Mouse (Mus musculus) intestine, embryonic 14.5 days (tissue): ENCODE results near the gene Gm4924. TPM values are rescaled to one million over a fixed set of nuclear protein-coding genes. Genes with fewer than 3 reads are reported as not detected.
A peak's percentile ranks its signal among the peaks of the same experiment; 100 is the strongest.

ENCODE experiments used
- ATAC-seq: fragments of 200-750 bp; cut with Nextera tagmentation; replicated peaks from 2 replicates; pipeline ENCODE4 v1.8.0; 2017; ENCODE audit warnings: low read depth, moderate number of reproducible peaks, moderate TSS enrichment, moderate library complexity; ENCODE audit not compliant: low FRiP score, low TSS enrichment
- DNase-seq: peaks from one replicate; pipeline ENCODE4 v3.0.0-alpha.2; 2018; ENCODE audit warnings: low spot score
- H3K27ac ChIP-seq: fragments of 300-500 bp; sonication (generic); 2 replicates; pipeline ENCODE4 v1.5.1; 2014; ENCODE audit warnings: low read depth, mild to moderate bottlenecking, control low read depth
- H3K27me3 ChIP-seq: fragments of 300-500 bp; sonication (generic); replicated peaks from 2 replicates; pipeline ENCODE4 v1.6.1; 2014; ENCODE audit warnings: low read length, control low read depth; ENCODE audit not compliant: control insufficient read depth, insufficient read depth
- H3K36me3 ChIP-seq: fragments of 300-500 bp; sonication (generic); 2 replicates; pipeline ENCODE4 v1.6.1; 2014; ENCODE audit warnings: low read length, control low read depth; ENCODE audit not compliant: control insufficient read depth, insufficient read depth
- H3K4me1 ChIP-seq: fragments of 300-500 bp; sonication (generic); replicated peaks from 2 replicates; pipeline ENCODE4 v1.6.1; 2014; ENCODE audit warnings: low read length, control low read depth, mixed read lengths; ENCODE audit not compliant: control insufficient read depth, insufficient read depth
- H3K4me2 ChIP-seq: fragments of 300-500 bp; sonication (generic); 2 replicates; pipeline ENCODE4 v1.6.1; 2014; ENCODE audit warnings: low read length
- H3K4me3 ChIP-seq: fragments of 300-500 bp; sonication (generic); 2 replicates; pipeline ENCODE4 v1.5.1; 2014; ENCODE audit warnings: low read depth, low read length, control low read depth, mixed read lengths
- H3K9ac ChIP-seq: fragments of 300-500 bp; sonication (generic); 2 replicates; pipeline ENCODE4 v1.6.1; 2014; ENCODE audit warnings: mild to moderate bottlenecking, low read length
- H3K9me3 ChIP-seq: fragments of 300-500 bp; sonication (generic); 2 replicates; pipeline ENCODE4 v1.6.1; 2016; ENCODE audit warnings: low read length, control low read depth; ENCODE audit not compliant: control insufficient read depth
- WGBS: fragments of 180-500 bp; shearing (Covaris S2); extraction: QIAGEN DNeasy Blood & Tissue Kit; methylation state at CpG from one replicate; pipeline ENCODE4 v1.1.7; 2014; 5-methylcytosine and 5-hydroxymethylcytosine counted together
- polyA plus RNA-seq: library from polyadenylated mRNA; unstranded; fragments of >200 nt; fragmentation: Nextera tagmentation; extraction: Ambion mirVana; gene quantifications from 2 replicates; pipeline ENCODE4 v1.2.1, GENCODE M21; 2014

Gm4924 gene
- 8.2 and 10.8 TPM in 2 replicates for polyA plus RNA-seq

DNA sequence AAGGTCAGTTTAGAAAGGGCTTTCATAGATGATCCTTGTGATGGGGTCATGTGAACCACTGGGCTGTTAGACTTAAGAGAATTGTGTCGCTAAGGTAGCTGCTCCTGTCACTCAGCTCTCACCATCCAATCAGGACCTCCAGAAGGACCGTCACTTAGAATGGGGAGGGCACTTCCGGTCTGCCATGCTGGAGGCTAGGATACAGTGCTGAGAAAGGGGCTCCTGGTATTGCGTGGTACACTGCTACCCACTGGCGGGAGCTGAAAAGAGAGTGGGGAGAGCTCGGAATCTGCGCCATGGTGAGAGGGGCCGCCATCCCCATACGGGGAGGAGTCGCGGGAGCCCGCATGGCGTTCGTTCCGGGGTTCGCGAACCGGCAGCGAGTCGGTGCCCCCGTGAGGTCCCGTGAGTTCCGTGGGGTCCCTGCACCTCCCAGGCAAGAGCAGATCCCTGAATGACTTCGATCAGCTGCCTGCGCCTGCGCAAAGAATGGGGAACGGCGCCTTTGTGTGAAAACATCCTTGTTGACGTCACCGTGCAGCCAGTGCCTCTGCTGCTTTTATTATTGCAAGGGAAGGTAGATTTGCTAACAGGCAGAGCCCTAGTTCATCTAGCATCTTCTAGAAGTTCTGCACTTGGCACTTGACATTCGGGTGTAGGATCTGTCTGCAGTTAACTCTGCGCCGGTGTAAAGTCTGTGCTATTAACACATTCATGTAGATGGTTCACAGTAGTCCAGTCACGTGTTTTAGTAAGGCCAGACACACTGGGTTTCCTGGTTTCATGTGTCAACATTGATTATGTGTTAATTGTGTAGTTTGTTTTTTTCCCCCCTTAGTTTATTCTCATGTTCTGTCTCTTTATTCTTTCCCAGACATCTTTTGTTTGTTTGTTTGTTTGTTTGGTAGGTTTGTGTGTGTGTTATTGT is at the start of gene Gm4924:
Gm4924 (plus strand) TSS at position 173 of the 928 bp plus-strand sequence.
- peak; percentile 89 for DNase-seq
- Histone ChIP-seq H3K27ac (peak within 1 kb of the TSS; percentile 92), H3K4me3 (peak within 1 kb of the TSS; percentile 71), H3K4me1 (0 out of 2 replicates have a peak, but pooled peaks cover 2% of the 10 kb centered on the region), H3K27me3 (no peaks in the 10 kb centered on the region), H3K36me3 (no peaks in the 10 kb centered on the region), H3K4me2 (peak within 1 kb of the TSS; percentile 53), H3K9me3 (0 out of 2 replicates have a peak, but pooled peaks cover 8% of the 10 kb centered on the region), H3K9ac (peak within 1 kb of the TSS; percentile 77)
- WGBS: 4% methylated on average over 34 of the region's 34 CpGs
- peak; percentile 99 for ATAC-seq

DNA sequence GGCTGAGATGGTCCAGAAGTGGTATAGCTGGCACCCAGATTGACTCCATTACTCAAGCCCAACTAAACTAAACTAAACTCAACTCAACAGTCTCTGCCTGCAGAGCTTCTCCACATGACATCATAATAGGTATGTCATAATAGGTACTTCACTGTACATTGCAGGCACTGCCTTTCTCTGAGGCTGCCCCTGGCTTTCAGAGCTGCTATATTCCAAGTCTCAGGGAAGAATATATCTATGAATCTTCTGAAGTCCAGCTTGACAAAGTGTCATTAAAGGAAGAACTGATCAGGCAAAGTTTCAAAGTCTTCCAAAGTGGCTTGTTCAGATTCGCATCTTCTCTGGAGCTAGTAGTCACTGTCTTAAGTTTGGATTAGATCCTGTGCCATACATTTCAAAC is 37.6 kb upstream of the Gm4924 start, which contains the start of gene 4932415D10Rik:
4932415D10Rik (minus strand) TSS at position 101 of the 400 bp plus-strand sequence.
- no peaks in the 10 kb centered on the region for H3K4me1 ChIP-seq
- no peaks in the 10 kb centered on the region for H3K27me3 ChIP-seq
- no peaks in the 10 kb centered on the region for H3K9me3 ChIP-seq
- H3K4me3 ChIP-seq: no peak within 1 kb of the TSS
- H3K36me3 ChIP-seq: no peaks in the 10 kb centered on the region
- ATAC-seq (no peak), DNase-seq (no peak)
- no peak within 1 kb of the TSS for H3K27ac ChIP-seq
- no peak within 1 kb of the TSS for H3K4me2 ChIP-seq
- WGBS: 85% methylated on average over 1 of the region's 1 CpGs
- H3K9ac ChIP-seq: no peak within 1 kb of the TSS

DNA sequence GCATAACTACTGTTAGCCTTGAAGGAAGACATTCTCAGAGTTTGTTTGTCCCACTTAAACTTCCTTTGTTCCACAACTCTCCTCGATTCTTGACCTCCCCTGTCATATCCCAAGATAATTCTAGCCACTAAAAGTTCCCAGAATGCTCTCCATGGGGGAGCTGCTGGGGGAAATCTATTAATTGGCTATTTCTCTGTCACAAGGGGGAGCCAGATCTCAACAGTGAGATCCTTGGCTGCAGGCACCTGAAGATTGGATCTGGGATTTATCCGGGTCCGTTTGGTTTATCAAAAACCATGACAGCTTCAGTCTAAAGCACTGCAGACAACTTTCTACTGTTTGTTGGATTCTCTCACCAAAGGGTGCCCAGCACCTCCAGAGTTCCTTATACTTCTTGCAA is 33.9 kb upstream of the Gm4924 start:
- DNase-seq (no peak), ATAC-seq (no peak)
- WGBS: 59% methylated on average over 3 of the region's 3 CpGs
- Histone ChIP-seq H3K4me2 (no peak overlapping the region), H3K27ac (no peak overlapping the region), H3K27me3 (no peaks in the 10 kb centered on the region), H3K36me3 (no peaks in the 10 kb centered on the region), H3K4me1 (no peaks in the 10 kb centered on the region), H3K4me3 (no peak overlapping the region), H3K9me3 (peaks cover 2% of the 10 kb centered on the region; the same call in 1 of the 2 replicates), H3K9ac (no peak overlapping the region)

DNA sequence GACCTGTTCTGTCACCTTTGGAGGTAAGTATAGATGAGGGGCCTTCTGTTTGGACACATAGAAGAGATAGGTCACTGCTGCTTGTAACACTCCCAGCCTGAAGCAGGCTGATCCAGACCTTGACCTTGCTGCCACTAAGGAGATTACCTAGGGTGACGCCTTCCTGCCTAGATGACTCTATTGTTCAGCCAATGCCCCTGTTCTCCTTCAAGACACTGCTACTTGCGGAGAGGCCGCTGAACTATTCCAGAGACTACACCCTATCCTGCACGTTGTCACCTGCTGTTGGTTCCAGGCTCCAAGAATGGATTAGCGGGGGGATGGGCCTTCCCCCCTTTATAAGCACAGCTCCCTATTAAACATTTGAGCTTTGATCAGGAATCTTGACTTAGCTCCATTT is 24.2 kb upstream of the Gm4924 start:
- Histone ChIP-seq H3K27me3 (no peaks in the 10 kb centered on the region), H3K27ac (no peak overlapping the region), H3K36me3 (no peaks in the 10 kb centered on the region), H3K9me3 (no peaks in the 10 kb centered on the region), H3K4me1 (no peaks in the 10 kb centered on the region), H3K4me2 (no peak overlapping the region), H3K9ac (no peak overlapping the region), H3K4me3 (no peak overlapping the region)
- DNase-seq: no peak
- ATAC-seq: no peak
- 81% methylated on average over 5 of the region's 5 CpGs for WGBS

DNA sequence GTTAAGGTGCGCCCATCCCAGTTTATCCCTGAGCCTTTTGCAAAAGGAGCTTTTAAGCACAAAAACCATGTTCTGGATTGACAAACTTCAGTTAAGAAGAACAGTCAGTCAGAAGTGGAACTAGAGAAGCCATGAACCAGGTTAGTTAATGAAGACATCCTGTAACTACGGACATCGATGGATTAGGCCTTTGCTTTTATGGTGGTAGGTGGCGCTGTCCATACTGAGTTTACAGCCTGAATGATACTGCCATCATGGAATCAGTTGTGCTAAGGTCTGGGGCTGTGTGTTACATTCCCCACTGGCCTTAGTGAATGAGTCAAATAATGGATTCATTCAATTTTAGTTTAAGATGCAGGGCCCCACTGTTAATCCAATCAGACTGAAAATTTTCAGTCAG is 1.3 kb downstream of the Gm4924 start:
- 0 out of 2 replicates have a peak, but pooled peaks cover 8% of the 10 kb centered on the region for H3K9me3 ChIP-seq
- ATAC-seq: no peak
- 96% methylated on average over 4 of the region's 4 CpGs for WGBS

DNA sequence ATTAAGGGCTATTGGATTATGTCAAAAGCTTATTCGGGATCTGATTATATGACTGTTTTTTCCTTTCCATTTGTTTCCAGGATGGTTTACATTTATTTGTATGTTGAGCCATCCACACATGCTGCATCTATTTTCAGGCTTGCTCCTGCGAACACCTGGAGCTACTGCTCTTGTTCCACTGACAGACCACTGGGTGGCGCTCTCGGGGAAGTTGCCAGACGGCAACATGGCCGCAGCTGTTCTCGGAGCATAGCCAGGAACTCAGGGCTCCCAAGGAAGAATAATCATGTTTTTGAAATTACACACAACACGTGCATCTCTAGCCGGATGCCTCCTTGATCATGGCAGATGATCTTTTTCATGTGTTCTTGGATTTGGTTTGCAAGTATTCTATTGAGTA is 7.9 kb downstream of the Gm4924 start:
- 82% methylated on average over 9 of the region's 9 CpGs for WGBS
- no peak overlapping the region for H3K9ac ChIP-seq
- ATAC-seq (no peak), DNase-seq (no peak)
- peaks cover 11% of the 10 kb centered on the region; the same call in 1 of the 2 replicates for H3K9me3 ChIP-seq
- no peaks in the 10 kb centered on the region for H3K27me3 ChIP-seq
- no peak overlapping the region for H3K4me3 ChIP-seq
- no peaks in the 10 kb centered on the region for H3K4me1 ChIP-seq
- no peak overlapping the region for H3K27ac ChIP-seq
- H3K4me2 ChIP-seq: no peak overlapping the region
- H3K36me3 ChIP-seq: 0 out of 2 replicates have a peak, but pooled peaks cover 5% of the 10 kb centered on the region

More for the DNA sequence above, 1.3 kb downstream of the Gm4924 start:
- no peak overlapping the region for H3K9ac ChIP-seq
- H3K4me1 ChIP-seq: 0 out of 2 replicates have a peak, but pooled peaks cover 2% of the 10 kb centered on the region
- no peaks in the 10 kb centered on the region for H3K27me3 ChIP-seq
- H3K36me3 ChIP-seq: no peaks in the 10 kb centered on the region
- DNase-seq: no peak
- no peak overlapping the region for H3K4me2 ChIP-seq
- H3K27ac ChIP-seq: no peak overlapping the region
- no peak overlapping the region for H3K4me3 ChIP-seq

DNA sequence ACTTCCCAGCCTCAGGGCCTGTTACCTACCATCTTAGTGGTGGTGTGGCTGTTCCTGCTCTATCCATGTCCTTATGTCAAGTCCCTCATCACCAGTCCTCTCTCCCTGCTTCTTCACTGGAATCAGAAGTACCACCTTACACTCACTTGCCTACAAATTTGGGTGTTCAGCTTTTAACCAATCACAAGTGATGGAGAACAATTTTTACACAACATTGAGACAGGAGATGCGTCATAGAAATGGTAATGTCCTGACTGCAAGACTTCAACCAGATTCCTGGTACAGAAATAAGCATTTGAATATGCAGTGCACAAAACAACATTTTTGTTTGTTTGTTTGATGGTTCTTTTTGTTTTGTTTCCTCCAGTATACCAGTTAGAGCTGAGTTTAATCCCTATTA is 28.9 kb downstream of the Gm4924 start:
- Histone ChIP-seq H3K9me3 (peaks cover 27% of the 10 kb centered on the region), H3K4me2 (no peak overlapping the region), H3K36me3 (0 out of 2 replicates have a peak, but pooled peaks cover 6% of the 10 kb centered on the region), H3K4me1 (no peaks in the 10 kb centered on the region), H3K27me3 (no peaks in the 10 kb centered on the region), H3K27ac (no peak overlapping the region), H3K9ac (no peak overlapping the region), H3K4me3 (no peak overlapping the region)
- WGBS: 86% methylated on average over 1 of the region's 1 CpGs
- no peak for ATAC-seq
- DNase-seq: no peak

DNA sequence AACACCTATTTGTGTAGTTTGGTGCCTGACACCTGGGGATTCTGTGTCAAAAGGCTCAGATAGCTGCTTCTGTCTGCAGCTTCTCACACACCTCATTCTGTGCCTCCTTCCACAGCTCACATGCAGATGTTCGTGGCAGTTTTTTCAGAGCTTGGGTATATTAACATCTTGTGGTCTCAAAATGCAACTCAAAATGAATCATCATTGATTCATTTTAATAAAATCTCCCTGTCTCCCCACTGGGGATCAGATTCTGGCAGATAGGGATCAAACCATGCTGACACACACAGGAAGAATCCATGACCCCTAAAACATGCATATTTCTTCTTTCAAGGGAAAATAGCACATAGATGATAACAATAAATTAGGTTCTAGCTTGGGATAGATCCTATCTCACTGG is 55.5 kb downstream of the Gm4924 start:
- H3K36me3 ChIP-seq: no peaks in the 10 kb centered on the region
- no peak overlapping the region for H3K4me2 ChIP-seq
- no peaks in the 10 kb centered on the region for H3K27me3 ChIP-seq
- no peak overlapping the region for H3K4me3 ChIP-seq
- WGBS: 79% methylated on average over 1 of the region's 1 CpGs
- H3K9ac ChIP-seq: no peak overlapping the region
- DNase-seq (no peak), ATAC-seq (no peak)
- H3K9me3 ChIP-seq: peaks cover 12% of the 10 kb centered on the region; the same call in 1 of the 2 replicates
- H3K4me1 ChIP-seq: no peaks in the 10 kb centered on the region
- no peak overlapping the region for H3K27ac ChIP-seq
